Mouse (Mus musculus) frontal cortex, postnatal 25 days (tissue): ENCODE data around the gene Tek.
"Not testable (repeated sequence)": the region's sequence is repeated elsewhere in the genome, so short reads cannot be mapped to it uniquely, and the experiment has no call there.

ENCODE experiments used
- DNase-seq, 2 experiments: peaks; one replicate each; pipeline ENCODE4 v3.0.0; 2022; ENCODE audit warnings: low spot score in 2 of 2

The Tek gene

DNA sequence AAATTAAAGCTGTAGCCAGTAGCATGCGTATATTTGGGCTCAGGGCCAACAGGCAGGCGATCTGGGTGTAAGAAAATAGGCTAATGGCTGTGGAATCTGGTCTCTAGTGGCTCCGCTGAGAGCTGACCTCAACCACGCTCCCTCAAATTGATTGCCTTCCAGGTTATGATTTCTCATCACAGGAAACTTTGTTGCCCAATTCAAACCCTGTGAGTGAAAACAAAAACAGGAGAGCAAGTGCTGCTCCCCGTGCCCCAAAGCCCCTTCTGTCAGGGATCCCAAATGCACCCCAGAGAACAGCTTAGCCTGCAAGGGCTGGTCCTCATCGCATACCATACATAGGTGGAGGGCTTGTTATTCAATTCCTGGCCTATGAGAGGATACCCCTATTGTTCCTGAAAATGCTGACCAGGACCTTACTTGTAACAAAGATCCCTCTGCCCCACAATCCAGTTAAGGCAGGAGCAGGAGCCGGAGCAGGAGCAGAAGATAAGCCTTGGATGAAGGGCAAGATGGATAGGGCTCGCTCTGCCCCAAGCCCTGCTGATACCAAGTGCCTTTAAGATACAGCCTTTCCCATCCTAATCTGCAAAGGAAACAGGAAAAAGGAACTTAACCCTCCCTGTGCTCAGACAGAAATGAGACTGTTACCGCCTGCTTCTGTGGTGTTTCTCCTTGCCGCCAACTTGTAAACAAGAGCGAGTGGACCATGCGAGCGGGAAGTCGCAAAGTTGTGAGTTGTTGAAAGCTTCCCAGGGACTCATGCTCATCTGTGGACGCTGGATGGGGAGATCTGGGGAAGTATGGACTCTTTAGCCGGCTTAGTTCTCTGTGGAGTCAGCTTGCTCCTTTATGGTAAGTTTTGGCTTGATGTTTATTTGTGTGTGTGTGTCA lies at the start of gene Tek:
Gene Tek, plus strand, starts transcription at position 452 of the 894 bp plus-strand sequence.
- DNase-seq, result no peak

GRCm38 (mm10) chr4:94689804-94690203 lies 49.3 kb upstream of the Tek start:
- not testable (repeated sequence) for DNase-seq

DNA sequence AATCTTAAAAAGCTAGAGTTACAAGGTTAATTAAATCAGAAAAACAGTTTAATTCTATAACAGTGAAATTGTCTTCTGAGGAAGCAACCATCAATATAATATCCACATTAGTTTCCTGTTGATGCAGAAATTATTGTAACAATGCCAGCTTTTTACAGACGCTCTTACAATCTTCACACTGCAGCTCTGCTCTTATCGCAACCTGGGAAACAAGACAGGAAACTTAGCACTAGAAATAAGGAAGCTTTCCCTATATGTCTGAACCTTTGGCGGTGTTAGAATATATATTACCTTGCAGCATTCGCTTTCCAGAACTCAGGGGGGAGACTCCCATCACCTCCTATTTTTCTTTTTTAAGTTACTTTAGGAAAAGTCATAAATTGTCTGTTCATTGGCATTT lies 48.0 kb upstream of the Tek start:
- DNase-seq, result no peak

DNA sequence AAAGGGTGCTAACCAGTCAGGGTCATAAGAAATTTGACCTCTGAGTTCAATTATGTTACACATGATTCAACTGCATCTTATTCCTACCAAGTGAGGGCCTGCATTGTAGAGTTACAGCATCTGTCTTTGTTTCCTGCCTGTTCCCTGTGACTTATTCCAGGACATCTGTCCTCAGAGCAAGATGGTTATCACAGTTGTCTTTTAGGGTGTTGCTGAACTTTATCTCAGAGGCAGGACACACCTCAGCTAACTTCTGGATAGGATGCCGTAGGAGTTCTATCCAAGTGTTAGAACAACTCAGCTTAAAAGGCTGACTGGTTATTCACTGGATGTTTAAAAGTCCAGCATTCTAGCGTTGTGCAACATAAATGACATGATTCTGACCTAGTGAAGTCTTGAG lies 46.9 kb upstream of the Tek start:
- DNase-seq, result no peak

- no peak for DNase-seq
Measured at GRCm38 (mm10) chr4:94696368-94696767, 42.7 kb upstream of the Tek start.

DNA sequence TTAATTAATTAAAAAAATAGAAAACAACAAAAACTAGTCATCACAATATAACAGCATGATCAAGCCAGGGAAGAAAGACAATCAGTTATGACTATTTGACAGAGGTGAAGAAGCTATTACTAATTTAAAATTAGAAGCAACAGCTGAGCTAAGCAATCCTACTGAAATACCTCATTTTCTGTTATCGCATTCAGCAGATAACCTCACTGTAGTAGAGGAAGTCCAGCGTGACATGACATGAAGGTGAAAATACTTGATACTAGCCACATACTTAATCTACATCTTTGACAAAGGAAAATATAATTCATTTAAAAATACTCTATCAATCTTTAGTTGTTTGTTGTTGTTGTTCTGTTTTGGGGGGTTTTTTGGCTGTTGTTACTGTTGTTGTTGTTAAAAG lies 28.1 kb upstream of the Tek start:
- no peak for DNase-seq

DNA sequence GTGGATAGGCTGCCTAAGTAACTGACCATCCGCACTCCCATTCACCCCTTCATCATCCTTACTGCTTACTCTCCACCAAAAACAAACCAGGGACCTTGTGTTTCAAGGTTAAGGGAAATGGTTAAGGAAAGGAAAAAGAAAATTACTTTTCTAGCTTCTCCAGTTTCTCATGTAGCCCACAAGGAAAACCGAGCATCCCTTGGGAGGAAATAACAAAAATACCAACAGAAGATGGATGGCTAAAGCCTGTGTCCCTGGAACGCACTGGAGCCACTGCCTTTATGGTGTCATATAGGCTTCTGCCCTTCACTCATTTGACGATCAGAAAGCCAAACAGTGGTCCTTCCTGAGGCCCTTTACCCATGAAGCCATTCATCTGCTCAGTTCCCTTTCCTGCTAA lies 27.7 kb upstream of the Tek start:
- no peak for DNase-seq

GRCm38 (mm10) chr4:94713741-94714140 lies 25.3 kb upstream of the Tek start:
- DNase-seq, result no peak

DNA sequence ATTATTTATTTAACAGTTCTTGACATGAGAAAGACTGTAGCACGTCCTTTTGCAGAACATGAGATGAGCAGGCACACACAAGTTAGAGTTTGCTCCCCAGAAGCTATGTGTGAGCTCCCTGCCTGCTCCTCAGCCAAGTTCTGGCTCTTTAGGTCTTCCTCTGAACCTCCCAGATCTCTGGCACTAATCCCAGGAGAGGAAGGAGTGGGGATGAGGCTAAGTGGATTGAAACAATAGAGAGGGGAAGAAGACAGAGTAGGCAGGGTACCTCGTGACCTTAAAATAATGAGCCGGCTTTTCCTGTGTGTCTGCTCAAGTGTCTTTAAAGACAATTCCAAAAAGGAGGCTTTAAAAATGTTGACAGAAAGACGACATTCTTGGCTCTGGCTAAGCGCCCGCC lies 23.9 kb upstream of the Tek start:
- DNase-seq, result no peak

- no peak for DNase-seq
Measured at GRCm38 (mm10) chr4:94725799-94726198, 13.3 kb upstream of the Tek start.

- no peak for DNase-seq
Measured at GRCm38 (mm10) chr4:94732721-94733120, 6.4 kb upstream of the Tek start.

DNA sequence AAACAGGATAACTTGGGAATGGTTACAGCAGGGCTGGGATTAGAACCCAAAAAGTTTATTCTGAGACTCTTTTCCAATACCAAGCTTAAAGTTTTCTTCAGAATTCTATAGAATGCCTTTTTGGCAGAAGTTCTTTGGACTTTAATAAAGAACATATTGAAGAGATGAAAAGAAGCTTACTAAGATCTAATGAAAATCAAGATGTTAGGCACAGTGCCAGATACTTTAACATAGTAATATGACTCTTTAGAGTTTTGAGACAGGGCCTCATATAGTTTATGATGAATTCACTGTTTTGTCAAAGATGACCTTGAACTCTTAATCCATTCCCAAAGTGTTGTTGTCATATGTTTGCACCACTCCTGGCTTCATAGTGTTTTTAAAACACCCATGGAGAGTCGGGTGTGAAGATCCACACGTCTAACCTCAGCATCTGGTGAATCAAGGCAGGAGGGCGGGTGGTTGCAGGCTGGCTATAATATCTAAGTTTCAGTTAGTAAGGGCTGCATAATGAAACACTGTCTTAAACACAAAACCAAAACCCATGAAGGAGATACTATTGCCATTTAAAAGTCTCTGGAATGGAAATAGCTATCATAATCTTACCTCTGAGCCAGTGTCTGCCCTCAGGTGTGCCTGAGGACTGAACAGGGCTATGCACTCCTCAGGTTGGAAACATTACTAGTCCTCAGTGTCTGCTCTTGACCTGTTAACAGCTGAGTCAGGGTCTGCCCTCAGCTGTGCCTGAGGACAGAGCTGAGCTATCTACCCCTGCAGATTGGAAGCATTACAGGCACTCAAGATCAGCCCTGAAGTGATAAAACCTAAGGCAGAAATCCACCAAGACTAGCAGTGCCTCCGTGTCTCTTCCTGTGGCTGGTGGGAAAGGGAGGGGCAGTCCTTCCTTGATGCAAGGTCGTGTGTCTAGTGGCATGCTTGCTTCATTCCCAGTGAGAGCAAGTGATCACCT lies 1.5 kb upstream of the Tek start:
- DNase-seq, result no peak

DNA sequence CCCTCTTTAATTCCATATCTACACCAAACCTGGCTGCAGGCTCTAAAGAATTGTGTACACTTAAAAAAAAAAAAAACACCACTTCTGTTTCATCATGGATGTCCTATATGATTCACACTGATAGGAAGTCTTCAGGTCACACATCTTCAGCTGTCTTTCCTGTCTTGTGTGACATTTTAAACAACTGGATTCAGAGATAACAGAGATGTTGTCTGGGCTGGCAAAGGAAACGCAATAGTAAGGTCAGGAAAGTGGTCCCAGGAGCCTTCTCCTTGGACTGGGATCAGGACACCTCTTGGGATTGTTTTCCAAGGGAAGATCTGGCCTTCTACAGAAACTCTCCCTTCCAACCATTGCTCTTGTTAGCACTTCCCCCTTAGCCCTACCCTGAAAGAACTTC lies 2.7 kb downstream of the Tek start:
- DNase-seq, result no peak

DNA sequence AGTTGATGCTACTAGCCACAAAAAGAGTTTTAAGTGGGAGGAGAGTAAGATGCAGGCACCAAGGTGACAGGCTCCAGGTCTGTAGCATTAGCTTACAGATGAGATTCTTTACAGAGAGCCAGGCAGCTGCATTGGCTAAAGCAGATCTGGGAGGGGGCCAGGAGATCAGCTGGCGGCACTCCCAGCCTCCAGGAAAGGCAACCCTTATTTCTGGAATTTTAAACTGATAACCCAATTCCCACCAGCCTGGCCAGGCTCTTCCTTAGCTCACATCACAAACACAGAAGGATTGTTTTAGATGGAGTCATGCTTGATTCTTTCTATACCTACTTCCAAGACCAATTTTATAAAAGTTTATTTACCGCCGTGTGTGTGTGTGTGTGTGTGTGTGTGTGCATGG lies 6.7 kb downstream of the Tek start:
- no peak for DNase-seq

GRCm38 (mm10) chr4:94746387-94746811 lies 7.3 kb downstream of the Tek start:
- DNase-seq, result no peak

DNA sequence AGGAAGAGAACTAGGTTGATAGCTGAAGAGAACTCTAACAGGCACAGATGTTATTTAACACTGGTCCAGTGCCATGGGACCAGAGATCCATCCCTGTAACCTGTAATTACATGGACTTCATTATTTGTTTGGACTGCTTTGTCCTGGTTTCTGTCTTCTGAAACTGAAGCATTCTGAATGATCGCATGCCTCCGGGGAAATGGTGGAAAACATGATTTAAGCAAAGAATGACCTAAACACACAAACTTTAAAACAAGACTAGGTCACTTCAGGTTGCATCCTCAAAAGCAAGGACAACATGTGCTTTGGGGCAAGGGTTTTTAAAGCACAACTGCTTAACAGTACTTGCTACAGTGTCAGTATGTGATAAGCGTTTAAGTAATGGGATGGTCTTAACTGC lies 8.2 kb downstream of the Tek start:
- DNase-seq, result no peak

DNA sequence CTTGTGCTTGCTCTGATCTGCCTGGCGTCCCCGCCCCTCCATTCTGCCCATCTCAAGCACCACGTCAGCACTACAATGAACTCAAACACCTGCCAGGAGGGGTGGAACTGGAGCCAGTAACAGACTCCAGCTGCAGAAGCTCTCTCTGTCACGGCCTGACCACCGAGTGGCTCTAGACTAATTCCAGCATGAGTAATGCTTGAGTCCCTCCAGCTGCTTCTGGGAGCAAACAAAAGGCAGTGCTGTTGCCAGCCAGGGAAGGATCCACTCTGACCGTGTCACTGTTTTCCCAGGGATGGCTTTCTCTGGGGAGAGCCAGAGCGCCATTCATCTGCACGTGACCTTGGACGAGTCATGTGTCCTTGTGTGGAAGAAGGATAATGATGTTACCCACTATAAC lies 13.4 kb downstream of the Tek start:
- no peak for DNase-seq

DNA sequence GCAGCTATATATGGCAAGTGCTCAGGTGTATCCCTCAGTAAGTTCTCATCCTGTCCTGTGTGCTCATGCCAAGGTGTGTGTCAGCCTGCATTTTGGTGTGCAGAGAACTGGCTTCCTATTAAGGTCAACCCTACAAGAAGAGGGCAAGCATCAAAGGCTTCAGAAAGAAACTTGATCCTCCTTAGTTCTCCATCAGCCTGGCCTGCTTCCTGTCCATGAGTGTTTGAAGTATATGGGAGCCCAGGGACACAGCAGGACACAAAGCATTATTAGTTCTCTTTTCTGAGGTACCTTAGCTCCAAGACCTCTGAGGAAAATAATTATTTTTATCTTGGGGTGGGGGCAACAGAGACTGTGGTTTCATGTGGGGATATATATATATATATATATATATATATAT lies 26.1 kb downstream of the Tek start:
- DNase-seq, result no peak

DNA sequence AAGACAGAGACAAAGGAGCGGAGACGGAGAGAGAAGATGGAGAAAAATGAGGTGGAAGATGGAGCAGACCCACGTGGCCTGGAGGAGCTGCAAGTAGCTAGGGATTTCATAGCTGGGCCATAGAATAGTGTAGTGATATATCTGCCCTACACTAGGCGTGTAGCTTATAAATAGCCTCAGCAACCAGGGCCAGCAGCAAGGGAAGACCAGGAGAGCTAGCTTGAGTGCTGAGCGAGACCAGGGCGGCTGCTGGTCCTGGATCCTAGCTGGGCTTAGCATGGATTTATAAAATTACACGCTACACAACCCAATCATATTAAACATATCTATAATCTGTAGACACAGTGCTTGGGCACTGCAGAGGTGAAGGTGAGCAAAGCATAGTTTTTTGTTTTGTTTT lies 27.1 kb downstream of the Tek start:
- no peak for DNase-seq

DNA sequence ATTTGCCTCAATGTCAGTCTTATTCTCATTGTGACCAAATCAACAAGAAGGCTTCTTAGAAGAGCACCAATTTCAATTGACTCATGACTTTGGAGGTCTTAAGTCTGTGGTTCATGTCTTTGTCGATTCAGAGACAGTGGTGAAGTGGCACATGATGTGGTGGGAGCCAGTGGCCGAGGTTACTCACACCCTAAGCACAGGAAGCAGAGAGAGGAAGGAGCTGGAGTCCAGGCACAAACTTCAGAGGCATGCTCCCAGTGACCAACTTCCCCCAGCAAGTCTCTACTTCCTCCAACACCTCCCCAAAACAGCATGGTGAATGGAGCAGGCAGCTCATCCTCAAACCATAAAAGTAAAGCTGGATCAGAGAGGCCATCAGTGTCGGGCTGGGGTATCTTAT lies 29.5 kb downstream of the Tek start:
- no peak for DNase-seq

GRCm38 (mm10) chr4:94781043-94781442 lies 42.0 kb downstream of the Tek start:
- DNase-seq, result no peak

DNA sequence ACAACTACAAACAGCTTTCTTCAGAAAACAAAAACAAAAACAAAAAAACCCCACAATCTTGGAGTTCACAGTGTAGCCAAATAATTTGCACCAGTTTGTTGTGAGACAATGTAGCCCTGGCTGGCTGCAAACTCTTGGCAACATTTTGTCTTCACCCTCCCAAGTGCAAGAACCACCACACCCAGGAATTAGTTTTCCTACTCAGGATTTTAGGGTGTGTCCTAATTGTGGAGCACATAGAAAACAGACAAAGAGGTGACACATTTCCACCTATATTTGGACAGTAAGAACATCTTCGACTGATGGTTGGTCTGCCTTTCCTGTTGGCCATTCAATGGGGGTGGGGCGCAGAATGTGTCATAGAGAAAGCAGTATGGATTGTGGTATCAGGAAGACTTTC lies 46.8 kb downstream of the Tek start:
- DNase-seq, result no peak

DNA sequence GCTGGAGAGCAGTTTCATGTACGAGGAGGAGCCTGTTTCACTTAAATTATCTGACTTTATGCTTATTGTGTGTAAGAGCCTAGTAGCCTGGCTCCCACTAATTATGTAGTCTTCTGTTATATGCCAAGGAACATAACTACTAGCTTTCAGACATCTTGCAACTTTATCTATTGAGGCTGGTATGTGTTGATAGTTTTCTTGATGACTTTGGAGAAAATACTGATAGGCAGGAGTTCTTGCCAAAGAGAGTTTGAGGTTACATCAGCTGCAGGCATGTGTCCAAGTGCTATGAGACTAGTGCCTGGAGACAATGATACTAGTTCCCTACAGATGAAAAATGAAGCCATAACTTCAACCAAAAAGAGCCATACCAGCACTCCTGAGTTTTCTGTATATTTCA lies 64.1 kb downstream of the Tek start:
- no peak for DNase-seq
